Mouse (Mus musculus) left cerebral cortex, adult 2 months (tissue): ENCODE measurements around the gene Zfp771. TPM values are rescaled to one million over a fixed set of nuclear protein-coding genes. Genes with fewer than 3 reads are reported as not detected.

Source experiments
- DNase-seq, 2 experiments: peaks; one replicate each; pipeline ENCODE4 v3.0.0; 2021 to 2022; ENCODE audit warnings: low spot score in 2 of 2, mixed read lengths in 1 of 2; ENCODE audit errors: extremely low spot score in 1 of 2
- H3K27ac ChIP-seq: fragments of 200-600 bp; 2 replicates; pipeline ENCODE4 v1.8.1; 2022
- H3K4me3 ChIP-seq: fragments of 200-600 bp; 2 replicates; pipeline ENCODE4 v1.8.1; 2022
- CTCF ChIP-seq: fragments of 200-600 bp; IDR thresholded peaks from 2 replicates; pipeline ENCODE4 v1.8.1; 2022; ENCODE audit warnings: antibody characterized with exemption, mild to moderate bottlenecking, moderate library complexity
- intact Hi-C: fragments of 180-260 bp; cut with DNase I; formaldehyde crosslinking; loops from one replicate; pipeline ENCODE4 v1.15.1; 2025
- total RNA-seq, 2 experiments: library from RNA; stranded (reverse); gene quantifications; 2 replicates each; pipeline ENCODE4 v1.2.3; 2021

Zfp771 gene
- total RNA-seq, 2 experiments from 2014 or later = 58.8 to 68.6 TPM

DNA sequence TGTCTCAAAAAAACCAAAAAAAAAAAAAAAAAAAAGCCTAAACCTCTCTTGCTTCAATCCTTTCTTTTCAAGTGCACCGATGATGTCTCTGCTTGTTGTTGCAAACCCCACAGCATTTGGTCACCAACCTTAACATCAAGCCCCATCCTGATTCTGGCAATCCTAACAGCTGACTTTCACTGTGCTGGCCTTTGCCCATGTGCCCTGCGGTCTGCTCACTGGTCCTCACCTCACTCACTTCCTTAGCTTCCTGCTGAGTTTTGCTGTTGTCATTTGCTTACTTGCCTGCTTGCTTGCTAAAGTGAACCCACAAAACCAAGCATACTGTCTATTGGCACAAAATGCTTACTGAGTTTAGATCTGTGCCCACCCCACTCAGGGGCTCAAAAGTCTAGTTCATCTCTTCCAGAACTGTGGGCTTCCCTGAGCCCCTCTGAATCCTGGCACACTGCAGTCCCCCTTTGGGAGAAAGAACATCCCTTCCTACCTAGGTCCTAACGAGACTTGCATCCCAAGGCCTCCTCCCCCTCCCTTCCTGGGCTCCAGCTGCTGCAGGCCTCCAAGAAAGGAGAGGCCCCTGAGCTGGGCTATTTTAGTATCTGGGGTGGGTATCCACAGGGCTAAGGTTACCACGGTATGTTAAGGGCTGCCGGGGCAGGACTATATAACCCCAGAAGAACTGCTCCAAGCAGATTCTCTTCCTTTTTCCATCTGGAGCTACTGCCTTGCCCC lies 32.9 kb upstream of the Zfp771 start:
- TF ChIP-seq CTCF = no peak
- intact Hi-C loops = no loop called here
- no peak for DNase-seq
- no peak overlapping the region for H3K4me3 ChIP-seq
- peak overlapping the region; percentile 32 for H3K27ac ChIP-seq

DNA sequence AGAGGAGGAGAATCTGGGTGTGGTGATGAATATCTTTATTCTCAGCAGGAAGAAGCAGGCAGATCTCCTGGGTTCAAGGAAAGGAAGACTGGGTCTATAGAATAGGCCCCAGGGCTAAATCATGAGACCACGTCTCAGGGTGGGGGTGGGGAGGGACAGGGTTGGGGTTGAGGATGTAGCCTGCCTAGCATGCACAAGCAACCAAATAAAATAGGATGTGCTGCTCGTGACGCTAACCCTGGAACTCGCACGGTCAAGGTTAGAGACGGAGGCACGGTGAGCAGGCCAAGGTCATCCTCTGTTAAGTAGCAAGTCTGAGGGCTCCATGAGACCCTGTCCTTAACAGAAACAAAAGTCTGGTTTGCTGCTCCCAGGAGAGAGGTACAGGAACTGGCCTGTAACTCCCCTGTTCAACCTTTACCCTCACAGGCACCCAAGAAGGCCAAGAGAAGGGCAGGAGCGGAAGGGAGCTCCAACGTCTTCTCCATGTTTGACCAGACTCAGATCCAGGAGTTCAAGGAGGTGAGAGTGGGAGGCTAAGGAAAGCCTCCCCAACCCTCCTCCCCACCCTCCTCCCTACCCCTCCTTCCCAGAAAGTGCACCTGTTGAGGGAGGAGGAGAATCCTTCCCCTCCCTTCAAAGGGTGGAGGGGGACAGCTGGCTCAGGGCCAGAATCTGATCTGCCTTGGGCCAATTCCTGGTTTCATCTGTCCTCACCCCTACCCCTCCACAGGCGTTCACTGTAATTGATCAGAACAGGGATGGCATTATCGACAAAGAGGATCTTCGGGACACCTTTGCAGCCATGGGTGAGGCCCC lies 31.4 kb upstream of the Zfp771 start:
- no peak for DNase-seq
- intact Hi-C loops = no loop called here
- Histone ChIP-seq H3K4me3 (no peak overlapping the region), H3K27ac (no peak overlapping the region)
- no peak for TF ChIP-seq CTCF

DNA sequence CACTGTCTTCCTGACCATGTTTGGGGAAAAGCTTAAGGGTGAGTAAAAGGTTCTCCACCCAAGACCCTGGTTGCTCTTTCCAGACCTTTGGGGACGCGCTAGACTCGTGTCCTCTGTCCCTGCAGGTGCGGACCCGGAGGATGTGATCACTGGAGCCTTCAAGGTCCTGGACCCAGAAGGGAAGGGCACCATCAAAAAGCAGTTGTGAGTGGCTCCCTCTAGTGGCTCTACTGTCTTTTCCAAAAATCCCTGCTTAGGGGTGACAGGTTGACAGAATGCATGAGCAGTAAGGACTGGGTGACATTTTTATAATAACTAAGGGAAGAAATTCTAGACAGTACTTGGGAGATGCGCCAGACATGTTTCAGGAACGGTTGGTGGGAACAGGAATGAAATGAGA lies 30.6 kb upstream of the Zfp771 start:
- no peak for DNase-seq
- Histone ChIP-seq H3K4me3 (no peak overlapping the region), H3K27ac (no peak overlapping the region; the same call in 1 of the 2 replicates)
- intact Hi-C loops = no loop called here
- TF ChIP-seq CTCF = peak; percentile 81

DNA sequence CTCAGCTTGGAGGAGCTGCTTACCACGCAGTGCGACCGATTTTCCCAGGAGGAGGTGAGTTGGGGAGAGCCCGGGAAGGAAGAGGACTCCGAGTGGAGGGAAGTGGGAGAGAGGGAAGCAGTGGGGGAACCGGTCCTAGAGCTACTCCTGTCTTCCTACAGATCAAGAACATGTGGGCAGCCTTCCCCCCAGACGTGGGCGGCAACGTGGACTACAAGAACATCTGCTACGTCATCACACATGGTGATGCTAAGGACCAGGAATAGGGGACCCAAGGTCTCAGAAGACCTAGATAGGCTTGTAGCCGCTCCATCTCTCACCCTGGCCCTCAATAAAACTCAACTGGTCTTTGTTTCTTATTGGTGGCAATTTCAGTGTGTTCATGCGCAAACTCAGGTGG lies 30.1 kb upstream of the Zfp771 start:
- no peak for DNase-seq
- intact Hi-C loops = loop anchor here (2.0 kb wide), 1 partner anchor 15 kb away; no protein-coding TSS in a partner anchor
- Histone ChIP-seq H3K4me3 (no peak overlapping the region), H3K27ac (no peak overlapping the region; the same call in 1 of the 2 replicates)
- TF ChIP-seq CTCF = no peak

DNA sequence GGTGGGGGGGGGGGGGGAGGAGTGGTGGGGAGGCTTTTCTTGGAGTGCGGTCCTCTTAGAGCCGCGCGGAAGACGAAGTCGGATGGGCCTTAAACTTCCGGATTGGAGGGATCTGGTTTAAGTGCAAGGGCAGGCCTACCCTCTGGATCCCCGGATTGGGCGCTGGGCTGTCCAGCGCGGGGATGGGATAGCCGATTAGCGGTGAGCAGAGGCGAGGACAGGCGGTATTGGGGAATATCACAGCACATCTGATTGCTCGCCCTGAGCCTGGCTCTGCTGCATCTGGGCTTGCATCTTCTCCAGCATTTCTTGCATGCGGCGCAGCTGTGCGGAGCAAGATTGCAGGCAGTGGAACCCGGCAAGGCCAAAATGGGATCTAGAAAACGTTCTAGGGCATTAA lies 29.6 kb upstream of the Zfp771 start:
- intact Hi-C loops = loop anchor here (2.0 kb wide), 1 partner anchor 14 kb away; no protein-coding TSS in a partner anchor
- Histone ChIP-seq H3K27ac (no peak overlapping the region), H3K4me3 (peak overlapping the region; percentile 44)
- no peak for DNase-seq
- no peak for TF ChIP-seq CTCF

DNA sequence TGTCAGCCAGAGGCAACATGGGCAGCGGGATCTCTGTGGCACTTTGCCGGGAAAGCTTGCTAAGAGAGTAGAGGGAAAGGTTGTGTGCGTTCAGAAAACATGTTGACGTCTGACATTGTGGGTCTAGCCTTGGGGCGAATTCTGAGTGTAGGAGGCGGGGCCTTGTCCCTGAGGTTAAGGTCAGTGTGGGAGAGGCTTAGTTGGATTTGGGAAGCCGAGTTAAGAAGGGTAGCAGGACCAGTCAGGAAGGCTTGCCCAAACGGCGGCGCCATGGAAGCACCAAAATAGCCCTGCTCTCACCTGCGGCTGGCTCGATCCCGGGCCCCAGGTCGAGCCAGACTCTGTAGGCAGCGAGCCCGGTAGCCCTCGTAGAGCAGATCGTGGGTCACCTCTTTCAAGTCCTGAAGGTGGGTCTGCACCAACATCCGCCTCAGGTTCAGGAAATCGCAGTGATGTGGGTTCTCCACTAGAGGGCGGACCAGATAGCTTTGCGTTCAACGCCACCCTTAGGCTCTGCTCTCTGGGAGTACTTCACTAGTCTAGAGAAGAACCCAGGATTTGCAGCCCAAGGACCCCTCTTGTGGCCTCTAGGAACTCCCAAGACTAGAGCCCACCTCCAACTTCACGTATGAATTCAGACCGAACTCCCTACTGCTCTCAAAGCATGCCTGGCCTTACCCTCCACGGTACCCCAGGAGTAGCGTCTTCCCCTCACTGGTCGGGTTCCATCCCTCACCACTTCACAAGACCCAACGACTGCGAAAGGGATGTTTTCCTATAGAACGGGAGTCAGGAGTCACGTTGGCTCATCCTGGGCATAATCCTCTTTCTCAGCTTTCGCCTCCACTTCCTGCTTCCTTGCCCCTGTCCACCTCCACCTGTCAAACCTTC lies 28.8 kb upstream of the Zfp771 start:
- intact Hi-C loops = loop anchor here (2.0 kb wide), 1 partner anchor 14 kb away; no protein-coding TSS in a partner anchor
- H3K27ac ChIP-seq = peak overlapping the region; percentile 50; the same call in 1 of the 2 replicates
- peak; percentile 82 for TF ChIP-seq CTCF
- H3K4me3 ChIP-seq = peak overlapping the region; percentile 44
- peak; percentile 55 to 62 for DNase-seq

DNA sequence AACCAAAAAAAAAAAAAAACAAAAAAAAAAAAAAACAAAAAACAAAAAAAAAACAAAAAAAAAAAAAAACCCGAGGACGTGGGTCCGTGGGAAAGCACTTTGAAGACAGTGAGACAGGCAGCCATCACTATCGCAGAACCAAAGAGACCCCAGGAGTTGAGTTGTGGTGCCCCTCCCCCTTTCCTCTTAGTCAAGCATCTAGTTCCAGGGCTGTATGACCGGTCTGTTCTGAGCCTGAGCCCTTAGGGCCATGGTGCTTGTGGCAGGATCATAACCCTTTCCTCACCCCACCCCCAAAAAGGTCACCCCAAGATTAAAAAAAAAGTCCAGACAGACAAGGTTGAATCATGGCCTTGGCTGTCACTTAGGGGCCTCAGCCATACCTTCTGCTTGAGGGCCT lies 27.8 kb upstream of the Zfp771 start:
- H3K4me3 ChIP-seq = no peak overlapping the region
- no peak overlapping the region for H3K27ac ChIP-seq
- no peak for TF ChIP-seq CTCF
- intact Hi-C loops = no loop called here
- no peak for DNase-seq

DNA sequence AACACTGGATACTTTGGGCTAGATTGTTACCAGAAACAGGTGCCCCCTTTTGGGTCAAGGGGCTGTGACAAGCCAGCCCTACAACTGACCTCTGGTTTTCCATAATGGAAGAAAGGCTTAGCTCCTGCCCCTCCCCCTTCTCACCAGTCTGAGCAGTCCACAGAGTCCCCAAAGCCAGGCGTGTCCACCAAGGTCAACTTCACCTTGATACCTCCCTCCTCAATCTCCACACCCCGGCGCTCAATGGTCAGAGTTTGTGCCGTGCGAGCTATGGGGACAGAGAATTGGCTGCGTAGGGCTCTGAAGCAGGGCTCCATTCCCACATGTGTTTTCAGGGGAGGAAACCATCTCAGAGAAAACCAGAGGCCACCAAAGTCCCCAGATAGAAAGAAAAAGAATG lies 26.6 kb upstream of the Zfp771 start:
- TF ChIP-seq CTCF = no peak
- H3K4me3 ChIP-seq = no peak overlapping the region
- no peak for DNase-seq
- no peak overlapping the region for H3K27ac ChIP-seq
- intact Hi-C loops = no loop called here

DNA sequence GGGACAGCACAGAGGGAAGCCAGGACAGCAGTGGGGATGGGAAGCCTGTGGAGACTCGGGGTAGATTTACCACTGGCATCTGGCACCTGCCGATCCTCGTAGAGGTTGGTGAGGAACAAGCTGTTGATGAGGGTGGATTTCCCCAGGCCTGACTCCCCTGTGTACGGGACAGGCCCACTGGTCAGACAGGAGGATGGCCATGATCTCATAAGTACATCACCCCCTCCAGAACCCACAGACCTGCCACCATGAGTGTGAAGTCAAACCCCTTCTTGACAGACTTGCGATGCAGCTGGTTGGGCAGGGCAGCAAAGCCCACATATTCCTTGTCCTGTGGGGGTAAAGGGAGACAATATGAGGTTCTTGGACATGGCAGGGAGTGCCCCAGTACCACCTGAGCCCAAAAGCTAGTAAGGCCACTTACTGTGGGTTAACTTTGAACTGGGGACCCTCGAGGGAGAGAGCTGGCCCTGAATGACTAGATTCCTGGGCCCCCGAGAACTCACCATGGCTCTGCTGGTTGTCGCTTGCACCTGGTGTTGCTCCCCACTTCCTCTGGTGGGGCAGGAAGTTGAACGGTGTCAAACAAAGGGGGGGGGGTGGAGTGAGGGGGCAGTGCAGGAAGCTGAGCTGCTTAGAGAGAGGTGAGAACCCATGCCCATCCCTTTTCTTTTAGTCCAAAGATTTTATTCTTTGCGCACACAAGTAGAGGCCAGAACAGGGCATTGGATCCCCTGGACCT lies 26.0 kb upstream of the Zfp771 start:
- H3K27ac ChIP-seq = no peak overlapping the region
- no peak for DNase-seq
- intact Hi-C loops = no loop called here
- H3K4me3 ChIP-seq = no peak overlapping the region
- TF ChIP-seq CTCF = no peak

DNA sequence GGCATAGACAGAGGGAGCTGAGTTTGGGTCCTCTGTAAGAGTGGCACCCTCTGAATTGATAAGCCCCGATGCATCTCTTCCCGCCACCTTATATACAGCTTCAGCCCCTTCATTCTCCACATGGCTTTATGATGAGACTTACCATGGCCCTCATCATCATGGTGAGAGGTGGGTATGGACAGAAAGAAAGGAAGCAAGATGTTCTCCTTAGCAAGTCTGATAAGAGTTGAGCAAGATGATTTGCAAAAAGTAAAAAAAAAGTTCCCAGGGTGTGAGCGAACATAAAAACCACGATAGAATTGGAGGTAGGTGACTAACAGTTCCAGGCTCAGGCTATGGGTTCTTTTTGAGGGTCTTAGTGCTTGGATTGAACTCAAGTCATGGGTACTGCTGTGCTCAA lies 25.4 kb upstream of the Zfp771 start:
- no peak overlapping the region for H3K4me3 ChIP-seq
- H3K27ac ChIP-seq = no peak overlapping the region
- intact Hi-C loops = no loop called here
- no peak for DNase-seq
- no peak for TF ChIP-seq CTCF

DNA sequence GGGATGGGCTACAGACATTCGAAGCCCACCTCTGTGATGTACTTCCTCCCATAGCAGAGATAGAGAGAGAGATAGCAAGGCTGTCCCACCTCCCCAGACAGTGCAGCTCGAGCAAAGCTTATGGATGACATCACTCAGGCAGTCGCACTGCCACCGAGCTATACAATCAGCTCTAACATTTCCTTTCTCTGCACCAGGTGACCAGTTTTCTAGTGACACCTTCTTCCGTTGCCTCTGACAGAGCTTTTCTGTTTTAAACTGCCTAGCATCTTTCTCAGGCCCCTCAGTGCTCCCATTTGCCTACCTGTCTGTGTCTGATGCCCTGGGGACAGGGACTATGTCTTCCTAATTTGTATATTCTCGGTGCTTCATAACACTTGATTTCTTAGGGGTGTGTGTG lies 23.6 kb upstream of the Zfp771 start:
- DNase-seq = no peak
- intact Hi-C loops = no loop called here
- Histone ChIP-seq H3K4me3 (no peak overlapping the region), H3K27ac (no peak overlapping the region)
- TF ChIP-seq CTCF = no peak
